Mouse (Mus musculus) urinary bladder, adult 2 months (tissue): ENCODE measurements around the gene Ndel1. TPM values are rescaled to one million over a fixed set of nuclear protein-coding genes. Genes with fewer than 3 reads are reported as not detected.
A peak's percentile ranks its signal among the peaks of the same experiment; 100 is the strongest.

Source experiments
- DNase-seq: peaks from one replicate; pipeline ENCODE4 v3.0.0; 2022; ENCODE audit warnings: low spot score
- polyA plus RNA-seq: library from polyadenylated mRNA; depleted of rRNA; stranded (reverse); fragments of >200 nt; gene quantifications from 2 replicates; pipeline ENCODE4 v1.2.3, GENCODE M21; 2012; rRNA removed

Gene Ndel1
- 68.6 and 78.7 TPM in 2 replicates for polyA plus RNA-seq

DNA sequence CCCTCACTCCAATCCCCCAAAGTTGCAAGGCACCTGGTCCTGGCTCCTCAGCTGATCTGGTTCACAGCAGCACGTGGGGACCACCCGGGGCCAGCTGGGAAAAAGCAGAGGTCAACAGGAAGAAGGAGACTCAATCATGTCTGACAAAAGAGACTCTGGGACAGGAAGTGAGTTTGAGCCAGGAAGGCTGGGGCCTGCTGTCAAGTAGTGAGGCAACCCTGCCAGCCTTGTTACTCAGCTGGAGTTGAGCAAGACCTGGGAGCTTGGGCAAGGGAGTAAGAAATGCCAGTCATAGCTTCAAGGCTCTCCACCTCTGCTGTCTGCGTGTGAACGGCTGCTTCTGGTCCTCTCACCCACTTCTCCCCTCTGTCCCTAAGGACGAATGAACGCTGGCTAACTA lies at the start of gene Ndel1:
Ndel1 (minus strand) TSS at position 111 of the 400 bp plus-strand sequence.
- DNase-seq: no peak

DNA sequence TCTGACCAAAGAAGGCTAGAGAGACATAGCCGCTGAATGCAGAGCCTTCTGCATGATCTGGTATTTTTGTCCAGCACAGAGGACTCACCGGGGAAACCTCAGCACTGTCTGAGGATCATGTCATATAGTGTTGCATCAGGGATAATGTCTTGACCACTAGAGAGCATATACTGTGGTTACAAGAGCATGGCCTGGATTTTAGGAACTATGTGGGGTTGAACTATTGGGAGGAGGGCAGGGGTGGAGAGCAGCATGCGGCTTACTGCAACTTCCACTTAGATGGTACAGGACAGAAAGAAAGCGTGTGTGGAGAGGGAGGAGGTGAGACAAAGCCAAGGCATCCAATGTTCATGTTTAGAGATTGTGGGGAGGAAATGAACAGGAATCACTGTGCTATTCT lies 42.9 kb upstream of the Ndel1 start:
- no peak for DNase-seq

DNA sequence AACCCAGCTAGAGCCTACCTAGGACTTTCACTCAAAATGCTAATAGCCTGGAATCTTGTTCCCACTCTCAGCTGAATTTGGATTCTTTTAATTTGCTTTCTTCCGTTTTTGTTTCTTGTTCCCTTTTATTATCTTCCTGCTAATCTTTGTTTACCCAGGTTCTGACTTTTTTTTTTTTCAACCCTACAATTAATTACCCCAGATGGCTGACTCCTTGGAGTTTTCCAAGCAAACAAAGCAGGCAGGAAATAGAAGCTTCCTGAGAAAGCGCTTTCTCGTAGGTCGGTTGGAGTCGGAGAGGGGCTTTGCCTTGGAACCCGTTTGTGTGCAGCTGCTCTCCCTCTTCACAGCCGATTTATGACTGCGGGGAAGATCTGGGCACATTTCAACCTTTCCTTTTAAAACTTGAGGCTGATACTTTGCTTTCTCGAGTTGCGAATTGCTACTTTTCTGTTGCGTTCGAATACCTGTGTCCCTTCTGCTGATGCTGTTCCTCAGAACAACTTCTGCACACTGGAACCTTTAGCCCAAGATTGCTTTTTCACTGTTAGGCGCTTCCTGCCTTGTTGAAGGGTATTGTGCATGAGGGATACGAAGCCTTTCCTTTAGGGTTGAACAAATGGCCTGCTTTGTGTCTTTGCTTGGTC lies 40.0 kb upstream of the Ndel1 start:
- DNase-seq: no peak

DNA sequence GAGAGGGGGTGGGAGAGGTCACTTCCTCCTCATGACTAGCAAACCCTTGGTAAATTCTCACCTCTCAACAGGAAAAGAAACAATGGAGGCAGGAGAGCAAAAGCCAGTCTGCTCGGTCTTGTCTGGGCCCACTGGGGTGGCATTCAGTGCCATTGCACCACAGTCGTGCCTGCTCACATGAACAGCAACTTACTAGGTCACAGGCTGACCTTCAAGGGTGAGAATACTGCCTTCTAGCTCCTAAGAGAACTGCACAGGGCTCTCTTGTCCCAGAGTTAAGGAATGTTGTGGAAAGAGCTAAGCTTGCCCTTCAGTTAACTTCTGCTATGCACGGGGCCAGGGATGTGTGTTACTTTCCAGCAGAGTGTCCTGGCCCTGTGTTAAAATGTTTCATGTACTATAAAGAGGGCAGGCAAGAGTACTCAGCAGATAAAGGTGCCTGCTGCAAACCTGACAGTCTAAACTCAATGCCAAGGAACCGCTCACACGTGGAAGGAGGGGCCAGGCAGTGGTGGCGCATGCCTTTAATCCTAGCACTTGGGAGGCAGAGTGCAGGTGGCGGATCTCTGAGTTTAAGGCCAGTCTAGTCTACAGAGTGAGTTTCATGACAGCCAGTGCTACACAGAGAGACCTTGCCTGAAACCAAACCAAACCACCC lies 37.3 kb upstream of the Ndel1 start:
- no peak for DNase-seq

DNA sequence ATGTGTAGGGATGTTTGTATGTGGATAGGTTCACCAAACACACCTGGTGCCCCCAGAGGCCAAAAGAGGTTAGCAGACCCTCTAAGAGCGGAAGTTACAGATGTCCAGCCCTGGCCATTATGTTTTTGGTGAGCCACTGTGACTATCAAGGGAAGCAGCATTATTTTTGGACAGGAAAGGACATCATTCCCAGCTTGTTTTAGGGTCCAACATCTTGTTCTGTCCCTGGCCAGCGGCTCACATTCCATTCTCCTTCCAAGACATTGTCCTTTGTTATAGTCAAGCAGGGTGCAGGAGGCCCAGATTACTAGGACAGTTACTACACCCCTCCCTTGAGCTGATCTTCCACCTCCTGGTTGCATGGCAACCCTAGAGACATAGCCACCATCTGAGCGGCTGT lies 35.6 kb upstream of the Ndel1 start:
- no peak for DNase-seq

DNA sequence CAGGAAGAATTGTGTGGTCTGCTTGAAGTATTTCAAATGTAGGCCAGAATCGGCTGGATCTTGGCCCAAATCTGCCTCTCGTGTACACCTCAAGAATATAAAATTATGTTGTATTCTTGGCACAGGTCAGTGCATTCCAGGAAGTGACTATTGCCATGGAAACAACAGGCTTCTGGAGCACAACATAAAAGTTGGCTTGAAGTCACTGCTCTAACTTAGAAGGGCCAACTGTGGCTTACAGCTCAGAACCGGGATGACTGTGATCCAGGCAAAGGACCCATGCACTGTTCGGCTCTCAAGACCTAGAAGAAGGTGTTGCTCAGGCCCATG lies 34.8 kb upstream of the Ndel1 start:
- no peak for DNase-seq

DNA sequence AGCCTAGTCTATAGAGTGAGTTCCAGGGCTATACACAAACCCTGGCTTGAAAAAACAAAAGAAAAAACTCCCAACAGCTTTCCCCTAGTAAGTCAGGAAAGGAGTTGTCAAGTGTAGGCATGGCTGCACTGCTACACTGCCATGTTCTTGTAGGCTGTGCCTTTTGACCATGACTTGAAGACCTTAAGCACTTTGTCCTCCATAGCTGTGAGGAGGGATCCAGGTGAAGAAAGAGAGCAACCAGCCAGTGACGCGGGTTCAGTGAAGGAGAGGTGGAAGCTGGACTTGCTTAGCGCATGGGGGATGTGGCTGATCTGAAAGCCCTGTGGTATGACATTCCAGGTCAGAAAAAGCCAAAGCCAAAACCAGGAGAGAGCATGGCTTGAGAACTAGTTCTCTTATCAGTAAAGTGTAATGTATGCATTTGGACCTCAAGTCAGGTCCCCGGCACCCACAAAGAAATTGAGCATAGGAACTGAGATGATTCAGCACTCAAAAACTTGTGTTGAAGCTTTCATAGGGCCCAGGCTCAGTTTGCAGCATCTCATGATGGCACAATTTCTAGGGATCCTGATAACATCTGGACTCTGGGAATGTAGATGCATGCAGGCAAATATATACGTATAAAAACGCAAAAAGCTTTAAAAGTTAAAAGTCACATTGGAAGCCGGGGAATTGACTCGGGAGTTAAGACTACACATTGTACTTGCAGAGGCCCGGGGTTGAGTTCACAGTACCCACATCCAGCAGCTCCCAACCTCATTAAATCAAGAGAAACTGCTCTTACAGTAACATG lies 34.2 kb upstream of the Ndel1 start:
- DNase-seq: no peak

DNA sequence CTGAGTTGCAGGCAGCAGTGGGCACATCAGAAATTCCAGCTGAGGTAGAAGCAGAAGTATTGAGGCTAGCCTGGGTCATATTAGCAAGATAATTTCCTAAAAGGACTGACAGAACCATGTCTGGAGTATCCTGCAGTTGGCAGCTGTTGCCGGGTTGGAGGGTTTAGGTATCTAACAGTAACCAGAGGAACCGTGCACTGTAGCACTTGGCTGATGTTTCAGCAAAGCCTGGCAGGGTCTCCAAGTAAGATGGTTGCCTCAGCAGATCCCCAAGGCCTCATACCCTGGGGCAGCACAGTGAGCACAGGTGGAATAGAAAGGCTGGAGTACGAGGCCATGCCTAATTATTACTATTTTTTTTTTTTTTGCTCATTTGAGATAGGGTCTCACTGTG lies 33.5 kb upstream of the Ndel1 start:
- DNase-seq: no peak

DNA sequence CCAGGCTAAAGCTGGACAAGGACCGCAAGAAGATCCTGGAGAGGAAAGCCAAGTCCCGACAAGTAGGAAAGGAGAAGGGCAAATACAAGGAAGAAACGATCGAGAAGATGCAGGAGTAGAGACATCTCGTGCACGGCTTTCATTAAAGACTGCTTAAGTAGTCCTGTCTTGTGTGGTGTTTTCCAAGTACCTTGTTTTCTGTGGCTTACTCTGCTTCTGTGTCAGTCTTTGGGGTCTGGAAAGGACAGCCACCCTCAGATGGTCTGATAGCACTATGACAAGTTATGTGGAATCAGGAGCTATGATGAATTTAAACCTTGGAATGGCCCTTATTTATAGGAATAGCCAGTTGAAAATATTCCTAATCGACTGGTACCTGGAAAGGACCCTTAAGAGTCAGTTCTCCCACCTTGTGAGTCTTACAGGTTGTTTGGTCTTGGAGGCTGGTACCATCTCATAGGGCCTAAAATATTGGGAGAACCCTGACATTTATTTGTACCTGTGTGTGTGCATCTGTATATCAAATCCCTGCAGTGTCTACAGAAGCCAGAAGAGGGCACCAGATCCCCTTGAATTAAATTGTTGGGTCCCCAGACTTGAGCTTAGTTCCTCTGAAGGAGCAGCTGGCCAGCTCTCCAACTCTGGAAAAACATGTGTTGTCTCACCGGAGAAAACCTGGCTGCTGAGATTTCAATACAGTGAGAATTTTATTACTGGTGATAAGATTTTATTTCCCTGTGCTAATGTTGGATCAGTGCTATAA lies 32.9 kb upstream of the Ndel1 start:
- DNase-seq: no peak

DNA sequence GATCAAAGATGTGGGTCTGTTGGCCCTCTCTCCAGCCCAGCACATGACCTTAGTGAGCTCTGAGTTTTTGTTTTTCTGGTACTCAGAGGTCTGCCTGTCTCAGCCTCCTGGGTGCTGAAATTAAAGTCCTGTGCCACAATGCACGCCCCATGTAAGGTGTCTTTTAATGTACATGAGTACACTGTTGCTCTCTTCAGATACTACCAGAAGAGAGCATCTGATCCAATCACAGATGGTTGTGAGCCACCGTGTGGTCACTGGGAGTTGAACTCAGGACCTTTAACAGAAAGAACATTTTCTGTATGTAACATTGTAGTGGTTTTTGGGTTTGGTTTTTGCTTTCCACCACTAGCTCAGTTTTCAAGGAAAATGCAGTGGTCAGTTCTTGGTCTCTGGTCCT lies 32.1 kb upstream of the Ndel1 start:
- no peak for DNase-seq

DNA sequence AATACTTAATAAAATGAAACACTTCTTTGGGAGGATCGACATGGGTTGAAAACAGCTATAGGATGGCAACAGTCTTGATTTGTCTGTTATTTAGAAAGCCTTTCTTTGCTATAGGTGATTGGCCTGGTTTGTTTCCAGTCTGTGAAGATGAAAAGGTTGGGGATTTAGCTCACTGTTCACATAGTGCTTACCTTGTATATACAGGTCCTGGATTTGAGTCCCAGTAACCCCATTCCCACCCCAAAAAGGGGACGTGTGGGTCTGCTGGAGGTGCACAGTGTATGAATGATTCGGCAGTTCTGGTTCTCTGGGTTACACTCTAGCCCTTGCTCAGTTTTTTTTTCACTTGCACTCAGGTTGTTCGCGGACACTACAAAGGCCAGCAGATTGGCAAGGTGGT lies 31.2 kb upstream of the Ndel1 start:
- DNase-seq: no peak

DNA sequence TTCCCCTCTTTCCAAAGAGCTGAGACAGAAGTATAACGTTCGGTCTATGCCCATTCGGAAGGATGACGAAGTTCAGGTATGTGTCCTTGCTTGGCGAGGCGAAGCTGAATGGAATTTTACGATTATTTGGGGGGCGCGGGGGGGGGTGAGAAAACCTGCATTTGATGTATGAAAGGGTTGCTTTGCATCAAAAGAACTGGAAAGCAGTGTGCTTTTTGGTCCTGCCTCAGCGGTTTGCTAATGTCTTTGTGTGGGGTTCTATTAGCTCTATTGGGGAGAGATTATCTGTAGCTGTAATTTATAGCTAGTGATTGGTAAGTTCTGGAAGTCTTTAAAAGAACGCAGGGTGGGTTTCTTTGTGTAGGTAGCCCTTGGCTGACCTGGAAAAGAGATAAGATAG lies 30.7 kb upstream of the Ndel1 start:
- no peak for DNase-seq

DNA sequence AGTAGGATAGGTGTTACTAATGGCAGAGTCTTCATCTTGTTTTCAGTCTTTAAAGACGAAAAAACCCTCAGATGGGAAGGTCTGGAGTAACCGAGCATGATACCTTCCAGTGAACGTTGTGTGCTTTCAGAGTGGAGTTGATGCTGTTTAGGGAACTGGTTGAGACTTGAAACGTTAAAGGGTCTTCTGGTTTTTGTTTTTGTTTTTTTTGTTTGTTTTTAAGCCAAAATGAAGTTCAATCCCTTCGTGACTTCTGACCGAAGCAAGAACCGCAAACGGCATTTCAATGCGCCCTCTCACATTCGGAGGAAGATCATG lies 30.3 kb upstream of the Ndel1 start:
- DNase-seq: no peak

DNA sequence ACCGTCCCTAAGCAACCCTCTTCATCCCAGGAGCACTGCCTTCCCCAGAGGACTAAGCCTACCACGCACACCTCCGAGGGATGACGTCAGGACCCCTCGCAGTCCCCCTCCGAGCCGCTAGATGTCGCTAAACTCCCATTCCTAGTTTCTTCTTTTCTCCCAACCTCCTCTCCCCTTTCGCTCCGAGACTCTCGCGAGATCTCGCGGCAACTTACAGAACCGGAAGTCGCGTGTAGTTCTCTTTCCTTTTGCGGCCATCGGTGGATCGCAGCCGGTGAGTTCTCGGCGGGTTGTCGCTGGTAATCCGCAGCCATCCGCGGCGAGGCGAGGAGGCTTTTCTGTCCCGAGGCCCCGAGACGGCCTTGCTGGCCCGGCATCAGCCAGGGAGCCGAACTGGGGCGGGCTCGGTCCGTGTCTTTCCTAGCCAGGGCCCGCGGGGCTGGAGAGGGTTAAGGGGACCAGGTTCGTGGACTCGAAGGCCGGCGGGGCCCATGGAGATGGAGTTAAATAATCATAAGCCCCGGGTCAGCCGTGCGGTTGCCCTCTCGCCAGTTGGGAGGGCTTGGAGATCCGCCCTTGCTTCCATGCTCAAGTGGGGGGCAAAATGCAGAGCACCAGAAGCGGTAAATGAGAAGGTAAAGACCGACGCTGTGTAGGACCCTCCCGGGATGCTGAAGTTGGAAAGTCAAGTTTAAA lies 29.8 kb upstream of the Ndel1 start, which contains the start of gene Rpl26:
Rpl26 (plus strand) TSS at position 233 of the 696 bp plus-strand sequence.
- DNase-seq: peak; percentile 91

DNA sequence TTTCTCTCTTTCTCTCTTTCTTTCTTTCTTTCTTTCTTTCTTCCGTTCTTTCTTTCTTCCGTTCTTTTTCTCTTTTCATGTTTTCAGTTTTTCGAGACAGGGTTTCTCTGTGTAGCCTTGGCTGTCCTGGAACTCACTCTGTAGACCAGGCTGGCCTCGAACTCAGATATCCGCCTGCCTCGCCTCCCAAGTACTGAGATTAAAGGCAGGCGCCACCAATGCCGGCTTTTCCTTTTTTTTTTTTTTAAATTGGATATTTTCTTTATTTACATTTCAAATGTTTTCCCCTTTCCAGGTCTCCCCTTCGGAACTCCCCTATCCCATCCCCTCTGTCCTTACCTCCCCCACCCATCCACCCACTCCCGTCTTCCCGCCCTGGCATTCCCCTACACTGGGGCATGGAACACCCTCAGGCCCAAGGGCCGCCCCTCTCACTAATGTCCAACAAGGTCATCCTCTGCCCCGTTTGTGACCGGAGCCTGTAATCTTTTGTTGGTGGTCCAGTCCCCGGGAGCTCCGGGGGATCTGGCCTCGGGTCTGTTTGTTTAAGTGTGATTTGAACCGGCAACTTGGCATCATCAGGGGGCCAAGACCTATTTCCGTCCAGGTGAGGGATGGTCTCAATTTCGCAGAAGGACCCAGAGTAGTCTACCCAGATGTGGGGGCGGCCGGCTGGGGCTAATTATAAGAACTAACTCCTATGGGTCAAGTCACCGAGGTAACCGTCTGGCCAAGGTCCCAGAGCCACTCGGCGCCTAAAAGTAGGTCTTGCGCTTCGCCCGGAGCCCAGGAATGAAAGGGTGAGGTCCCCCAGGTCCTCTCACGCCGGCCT lies 29.1 kb upstream of the Ndel1 start:
- no peak for DNase-seq

DNA sequence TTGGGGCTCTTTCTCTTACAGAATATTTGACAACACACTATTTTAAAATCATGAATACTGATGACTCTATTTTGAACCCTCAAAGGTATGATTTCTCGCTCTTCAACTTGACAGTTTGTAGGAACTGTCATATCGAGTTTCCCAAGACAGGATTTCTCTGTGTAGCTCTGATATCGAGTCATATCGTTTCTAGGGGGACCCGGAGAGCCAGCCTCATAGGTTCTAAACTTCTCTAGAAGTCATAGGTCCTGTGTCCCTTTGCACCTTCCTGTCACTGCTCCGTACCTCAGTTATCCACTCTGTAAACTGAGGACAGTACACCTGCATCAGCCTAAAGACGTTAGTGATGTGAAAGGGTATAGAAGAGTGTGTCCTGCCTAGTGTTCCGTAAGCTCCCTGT lies 28.2 kb upstream of the Ndel1 start:
- no peak for DNase-seq

DNA sequence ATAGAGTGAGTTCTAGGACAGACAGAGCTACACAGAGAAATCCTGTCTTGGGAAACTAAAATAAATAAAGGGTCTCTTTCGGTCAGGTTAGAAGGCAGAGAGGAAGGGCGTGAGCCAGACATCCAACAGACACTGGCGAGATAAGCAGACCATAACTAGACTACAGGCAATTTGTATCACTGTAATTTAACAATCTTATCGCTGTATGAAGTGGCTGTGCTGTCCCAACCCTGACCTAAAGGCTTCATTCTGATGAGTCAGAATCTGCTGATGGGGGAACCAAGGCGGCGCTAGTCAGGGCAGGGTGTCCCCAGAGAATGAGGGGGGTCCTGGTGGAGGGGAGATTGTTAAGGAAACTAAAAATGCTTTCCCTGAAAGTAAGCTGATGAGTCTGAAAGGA lies 27.1 kb upstream of the Ndel1 start:
- no peak for DNase-seq

DNA sequence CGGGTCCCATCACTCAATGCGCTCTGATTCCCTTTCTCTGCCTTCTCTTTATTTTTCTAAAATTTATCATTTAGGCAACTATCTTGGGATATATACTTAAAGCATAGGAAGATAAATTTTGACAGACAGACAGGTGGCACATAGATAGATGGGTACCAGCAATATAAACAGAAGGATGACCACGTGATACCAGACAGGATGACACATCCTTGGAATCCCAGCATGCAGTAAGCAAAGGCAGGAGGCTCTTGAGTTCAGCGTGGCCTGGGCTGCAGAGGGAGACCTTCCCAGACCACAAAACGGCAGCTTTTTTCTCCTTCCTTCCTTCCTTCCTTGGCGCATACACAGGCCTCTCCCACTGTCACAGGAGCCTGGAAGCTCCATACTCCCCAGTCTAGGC lies 26.2 kb upstream of the Ndel1 start:
- DNase-seq: no peak

DNA sequence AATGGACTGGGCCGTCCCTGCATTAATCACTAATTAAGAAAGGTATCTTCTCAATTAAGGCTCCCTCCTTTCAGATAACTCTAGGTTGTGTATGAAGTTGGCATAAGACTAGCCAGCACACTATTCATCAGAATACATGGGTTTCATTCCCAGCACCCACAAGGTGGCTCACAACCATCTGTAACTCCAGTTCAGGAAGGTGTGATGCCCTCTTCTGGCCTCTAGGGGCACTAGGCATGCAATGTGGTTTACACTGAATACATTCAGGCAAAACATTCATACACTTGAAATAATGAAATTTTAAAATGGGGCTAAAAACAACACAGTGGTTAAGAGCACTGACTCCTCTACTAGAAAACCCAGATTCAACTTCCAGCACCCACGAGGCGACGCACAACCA lies 25.5 kb upstream of the Ndel1 start:
- DNase-seq: no peak

DNA sequence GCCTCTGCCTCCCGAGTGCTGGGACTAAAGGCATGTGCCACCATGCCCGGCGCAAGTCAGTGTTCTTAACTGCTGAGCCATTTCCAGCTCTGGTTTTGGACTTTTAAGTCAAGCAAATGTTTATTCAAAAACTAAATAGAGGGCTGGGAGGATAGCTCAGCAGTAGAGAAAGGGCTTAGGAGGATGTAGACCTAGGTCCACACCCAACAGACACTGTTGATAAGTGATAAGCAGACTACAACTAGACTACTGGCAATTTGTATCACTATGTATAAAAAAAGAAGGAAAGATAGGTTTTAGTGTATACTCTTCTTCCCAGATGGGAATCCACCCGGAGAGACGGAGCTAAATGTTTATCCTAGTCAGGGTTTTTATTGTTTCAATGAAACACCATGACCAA lies 24.6 kb upstream of the Ndel1 start:
- DNase-seq: no peak

DNA sequence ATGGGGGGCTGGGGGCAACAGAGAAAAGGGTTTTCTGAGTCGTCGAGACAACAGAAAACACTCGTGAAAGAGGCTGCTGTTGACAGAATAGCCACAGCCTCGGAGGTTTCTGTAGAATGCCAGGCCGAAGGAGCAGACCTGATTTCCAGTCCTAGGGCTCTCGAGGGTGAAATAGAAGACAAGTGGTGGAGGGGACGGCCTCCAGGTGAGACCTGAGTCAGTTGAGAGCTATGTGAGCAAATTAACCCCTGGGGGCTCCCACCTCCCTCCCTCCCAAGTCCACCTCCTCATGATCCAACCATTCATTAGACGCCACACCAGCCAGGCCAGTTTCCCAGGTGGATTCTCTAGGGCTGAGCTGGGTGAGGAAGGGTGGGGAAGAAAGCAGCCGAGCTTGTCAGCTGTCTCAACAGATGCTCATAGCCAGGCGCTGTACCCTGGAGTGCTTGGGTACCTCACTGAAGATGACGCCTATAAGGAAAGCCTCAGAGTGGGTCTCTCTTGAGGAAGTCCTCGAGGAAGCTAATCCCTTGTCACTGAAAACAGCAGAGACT lies 22.3 kb upstream of the Ndel1 start:
- DNase-seq: no peak
